Mouse (Mus musculus) megakaryocyte progenitor cell, adult 5-6 weeks (primary cell): Measurements from ENCODE around the gene Kremen1. TPM values are rescaled to one million over a fixed set of nuclear protein-coding genes. Genes with fewer than 3 reads are reported as not detected.
A peak's percentile ranks its signal among the peaks of the same experiment; 100 is the strongest.

Experiments
- ATAC-seq: replicated peaks from 2 replicates; pipeline ENCODE4 v1.8.0; 2016; ENCODE audit warnings: mild to moderate bottlenecking, moderate TSS enrichment, inconsistent platforms; ENCODE audit not compliant: poor library complexity
- total RNA-seq, 2 experiments: library from RNA; stranded (forward) in 1 of 2; stranded (reverse) in 1 of 2; fragments of 157-497, 149-512 nt in 1 of 2; fragments of 200-1000 nt in 1 of 2; gene quantifications; 2 replicates each; pipeline versions ENCODE4 v1.2.3 to v1.2.4; 2015 to 2017

Kremen1 gene
- total RNA-seq, 2 experiments from 2014 or later, result 2.0 to 2.1 TPM

- no peak for ATAC-seq
Observed at GRCm38 (mm10) chr11:5219910-5220447, 41.4 kb downstream of the Kremen1 start.

- no peak for ATAC-seq
Observed at GRCm38 (mm10) chr11:5219371-5219770, 42.0 kb downstream of the Kremen1 start.

- ATAC-seq, result 0 out of 2 replicates have a peak, but pooled peaks have one; percentile 47
Observed at GRCm38 (mm10) chr11:5215401-5216187, 45.8 kb downstream of the Kremen1 start.

- ATAC-seq, result peak; percentile 92
Observed at GRCm38 (mm10) chr11:5214483-5215040, 46.8 kb downstream of the Kremen1 start.

GRCm38 (mm10) chr11:5203054-5203453 lies 58.3 kb downstream of the Kremen1 start:
- no peak for ATAC-seq

- ATAC-seq, result no peak
Observed at GRCm38 (mm10) chr11:5201799-5202680, 59.3 kb downstream of the Kremen1 start.

- no peak for ATAC-seq
Observed at GRCm38 (mm10) chr11:5199879-5200278, 61.5 kb downstream of the Kremen1 start.

GRCm38 (mm10) chr11:5197068-5197467 lies 64.3 kb downstream of the Kremen1 start:
- peak; percentile 37; the same call in 1 of the 2 replicates for ATAC-seq

- no peak for ATAC-seq
Observed at GRCm38 (mm10) chr11:5196583-5196982, 64.8 kb downstream of the Kremen1 start.

GRCm38 (mm10) chr11:5193576-5193881 lies 67.8 kb downstream of the Kremen1 start:
- ATAC-seq, result no peak

- ATAC-seq, result no peak
Observed at GRCm38 (mm10) chr11:5192840-5193575, 68.3 kb downstream of the Kremen1 start.

- no peak for ATAC-seq
Observed at GRCm38 (mm10) chr11:5192084-5192516, 69.3 kb downstream of the Kremen1 start.

GRCm38 (mm10) chr11:5189239-5189933 lies 72.0 kb downstream of the Kremen1 start:
- ATAC-seq, result no peak

- no peak for ATAC-seq
Observed at GRCm38 (mm10) chr11:5188170-5188569, 73.2 kb downstream of the Kremen1 start.

- ATAC-seq, result no peak
Observed at GRCm38 (mm10) chr11:5184832-5185231, 76.5 kb downstream of the Kremen1 start.

GRCm38 (mm10) chr11:5184250-5184649 lies 77.1 kb downstream of the Kremen1 start:
- ATAC-seq, result no peak

GRCm38 (mm10) chr11:5182870-5183269 lies 78.5 kb downstream of the Kremen1 start:
- ATAC-seq, result no peak

GRCm38 (mm10) chr11:5181850-5182404 lies 79.4 kb downstream of the Kremen1 start:
- peak; percentile 95 for ATAC-seq

GRCm38 (mm10) chr11:5179391-5179790 lies 82.0 kb downstream of the Kremen1 start:
- ATAC-seq, result no peak

GRCm38 (mm10) chr11:5177171-5177570 lies 84.2 kb downstream of the Kremen1 start:
- peak; percentile 65 for ATAC-seq
